Mouse (Mus musculus) hindbrain, embryonic 12.5 days (tissue): ENCODE data around the gene 1700029F12Rik. TPM values are rescaled to one million over a fixed set of nuclear protein-coding genes. Genes with fewer than 3 reads are reported as not detected.

ENCODE experiments used
- ATAC-seq: fragments of 200-750 bp; cut with Nextera tagmentation; 2 replicates; pipeline ENCODE4 v1.8.0; 2017; ENCODE audit warnings: moderate TSS enrichment; ENCODE audit not compliant: low FRiP score
- H3K27ac ChIP-seq: fragments of 300-500 bp; sonication (generic); 2 replicates; pipeline ENCODE4 v1.5.1; 2016; ENCODE audit warnings: mild to moderate bottlenecking
- H3K27me3 ChIP-seq: fragments of 300-500 bp; sonication (generic); 2 replicates; pipeline ENCODE4 v1.6.1; 2016; ENCODE audit warnings: mild to moderate bottlenecking
- H3K36me3 ChIP-seq: fragments of 300-500 bp; sonication (generic); 2 replicates; pipeline ENCODE4 v1.6.1; 2016; ENCODE audit warnings: mild to moderate bottlenecking
- H3K4me1 ChIP-seq: fragments of 300-500 bp; sonication (generic); 2 replicates; pipeline ENCODE4 v1.6.1; 2016
- H3K4me2 ChIP-seq: fragments of 300-500 bp; sonication (generic); replicated peaks from 2 replicates; pipeline ENCODE4 v1.6.1; 2016; ENCODE audit warnings: mild to moderate bottlenecking
- H3K4me3 ChIP-seq: fragments of 300-500 bp; sonication (generic); 2 replicates; pipeline ENCODE4 v1.5.1; 2016; ENCODE audit warnings: mild to moderate bottlenecking
- H3K9ac ChIP-seq: fragments of 300-500 bp; sonication (generic); 2 replicates; pipeline ENCODE4 v1.6.1; 2016; ENCODE audit warnings: mild to moderate bottlenecking, moderate library complexity
- H3K9me3 ChIP-seq: fragments of 300-500 bp; sonication (generic); replicated peaks from 2 replicates; pipeline ENCODE4 v1.6.1; 2016; ENCODE audit warnings: mild to moderate bottlenecking
- WGBS: fragments of 180-500 bp; shearing (Covaris S2); methylation state at CpG from one replicate; pipeline ENCODE4 v1.1.7; 2016; 5-methylcytosine and 5-hydroxymethylcytosine counted together
- polyA plus RNA-seq: library from polyadenylated mRNA; unstranded; fragments of >200 nt; fragmentation: Nextera tagmentation; extraction: Ambion mirVana; gene quantifications from 2 replicates; pipeline ENCODE4 v1.2.1, GENCODE M21; 2016

The 1700029F12Rik gene
- polyA plus RNA-seq: not detected in 2 replicates

GRCm38 (mm10) chr13:97034262-97034661 lies at the start of gene 1700029F12Rik:
Gene 1700029F12Rik, minus strand, starts transcription at chr13:97034362.
- no peak within 1 kb of the TSS for H3K9ac ChIP-seq

GRCm38 (mm10) chr13:97082432-97082831 lies 48.3 kb upstream of the 1700029F12Rik start:
- H3K9me3 ChIP-seq: no peaks in the 10 kb centered on the region
- no peak overlapping the region for H3K4me3 ChIP-seq
- H3K27me3 ChIP-seq: no peaks in the 10 kb centered on the region
- no peak overlapping the region for H3K9ac ChIP-seq
- ATAC-seq: no peak
- H3K4me2 ChIP-seq: no peak overlapping the region
- H3K4me1 ChIP-seq: 0 out of 2 replicates have a peak, but pooled peaks cover 3% of the 10 kb centered on the region
- 93% methylated on average over 7 of the region's 7 CpGs for WGBS
- H3K27ac ChIP-seq: no peak overlapping the region
- no peaks in the 10 kb centered on the region for H3K36me3 ChIP-seq

More at GRCm38 (mm10) chr13:97034262-97034661, at the start of gene 1700029F12Rik:
- Histone ChIP-seq H3K27ac (no peak within 1 kb of the TSS), H3K36me3 (no peaks in the 10 kb centered on the region), H3K9me3 (no peaks in the 10 kb centered on the region), H3K4me2 (no peak within 1 kb of the TSS), H3K27me3 (no peaks in the 10 kb centered on the region), H3K4me1 (no peaks in the 10 kb centered on the region), H3K4me3 (no peak within 1 kb of the TSS)
- ATAC-seq: no peak
- WGBS: 86% methylated on average over 2 of the region's 2 CpGs

- Histone ChIP-seq H3K9ac (no peak overlapping the region), H3K27ac (no peak overlapping the region), H3K4me3 (no peak overlapping the region), H3K36me3 (no peaks in the 10 kb centered on the region), H3K9me3 (no peaks in the 10 kb centered on the region), H3K27me3 (no peaks in the 10 kb centered on the region), H3K4me1 (0 out of 2 replicates have a peak, but pooled peaks cover 3% of the 10 kb centered on the region), H3K4me2 (no peak overlapping the region)
- 86% methylated on average over 3 of the region's 3 CpGs for WGBS
- no peak for ATAC-seq
These were observed 46.5 kb upstream of the 1700029F12Rik start for GRCm38 (mm10) chr13:97080615-97081014.

GRCm38 (mm10) chr13:97080201-97080600 lies 46.0 kb upstream of the 1700029F12Rik start:
- H3K36me3 ChIP-seq: no peaks in the 10 kb centered on the region
- no peaks in the 10 kb centered on the region for H3K9me3 ChIP-seq
- 83% methylated on average over 2 of the region's 2 CpGs for WGBS
- 0 out of 2 replicates have a peak, but pooled peaks cover 3% of the 10 kb centered on the region for H3K4me1 ChIP-seq
- no peak overlapping the region for H3K27ac ChIP-seq
- H3K4me3 ChIP-seq: no peak overlapping the region
- H3K27me3 ChIP-seq: no peaks in the 10 kb centered on the region
- H3K4me2 ChIP-seq: no peak overlapping the region
- no peak for ATAC-seq
- no peak overlapping the region for H3K9ac ChIP-seq

- H3K9me3 ChIP-seq: no peaks in the 10 kb centered on the region
- no peak overlapping the region for H3K4me2 ChIP-seq
- no peak for ATAC-seq
- no peaks in the 10 kb centered on the region for H3K27me3 ChIP-seq
- H3K9ac ChIP-seq: no peak overlapping the region
- no peaks in the 10 kb centered on the region for H3K36me3 ChIP-seq
- no peak overlapping the region for H3K27ac ChIP-seq
- WGBS: 100% methylated on average over 2 of the region's 2 CpGs
- no peaks in the 10 kb centered on the region for H3K4me1 ChIP-seq
- H3K4me3 ChIP-seq: no peak overlapping the region
These were observed 43.4 kb upstream of the 1700029F12Rik start for GRCm38 (mm10) chr13:97077556-97077955.

- Histone ChIP-seq H3K4me2 (no peak overlapping the region), H3K9me3 (no peaks in the 10 kb centered on the region), H3K27ac (no peak overlapping the region)
These were observed 39.3 kb upstream of the 1700029F12Rik start for GRCm38 (mm10) chr13:97073497-97073896.

GRCm38 (mm10) chr13:97071626-97072241 lies 37.6 kb upstream of the 1700029F12Rik start:
- WGBS: under 1% methylated on average over 68 of the region's 76 CpGs

More at GRCm38 (mm10) chr13:97073497-97073896, 39.3 kb upstream of the 1700029F12Rik start:
- Histone ChIP-seq H3K4me1 (no peaks in the 10 kb centered on the region), H3K9ac (no peak overlapping the region), H3K4me3 (no peak overlapping the region), H3K36me3 (no peaks in the 10 kb centered on the region), H3K27me3 (peaks cover 5% of the 10 kb centered on the region; the same call in 1 of the 2 replicates)
- no peak for ATAC-seq
- 69% methylated on average over 1 of the region's 1 CpGs for WGBS

GRCm38 (mm10) chr13:97070931-97071625 lies 36.9 kb upstream of the 1700029F12Rik start:
- H3K9me3 ChIP-seq: no peaks in the 10 kb centered on the region
- peak; percentile 85 for ATAC-seq
- peaks cover 20% of the 10 kb centered on the region for H3K27me3 ChIP-seq
- peak overlapping the region; percentile 84 for H3K4me2 ChIP-seq
- H3K9ac ChIP-seq: peak overlapping the region; percentile 86
- under 1% methylated on average over 61 of the region's 85 CpGs for WGBS
- peaks cover 9% of the 10 kb centered on the region; the same call in 1 of the 2 replicates for H3K4me1 ChIP-seq
- H3K36me3 ChIP-seq: no peaks in the 10 kb centered on the region
- peak overlapping the region; percentile 90 for H3K4me3 ChIP-seq
- peak overlapping the region; percentile 93 for H3K27ac ChIP-seq

More at GRCm38 (mm10) chr13:97071626-97072241, 37.6 kb upstream of the 1700029F12Rik start:
- peak overlapping the region; percentile 93 for H3K27ac ChIP-seq
- H3K9me3 ChIP-seq: no peaks in the 10 kb centered on the region
- ATAC-seq: peak; percentile 87
- no peaks in the 10 kb centered on the region for H3K36me3 ChIP-seq
- H3K4me1 ChIP-seq: peaks cover 9% of the 10 kb centered on the region; the same call in 1 of the 2 replicates
- H3K27me3 ChIP-seq: peaks cover 19% of the 10 kb centered on the region
- H3K9ac ChIP-seq: peak overlapping the region; percentile 86
- H3K4me3 ChIP-seq: peak overlapping the region; percentile 90
- H3K4me2 ChIP-seq: peak overlapping the region; percentile 84

- H3K4me3 ChIP-seq: no peak overlapping the region
- no peak overlapping the region for H3K27ac ChIP-seq
- no peak overlapping the region for H3K9ac ChIP-seq
- WGBS: 43% methylated on average over 8 of the region's 8 CpGs
- H3K9me3 ChIP-seq: no peaks in the 10 kb centered on the region
- ATAC-seq: no peak
- H3K4me1 ChIP-seq: peaks cover 9% of the 10 kb centered on the region; the same call in 1 of the 2 replicates
- H3K27me3 ChIP-seq: peaks cover 20% of the 10 kb centered on the region
- H3K36me3 ChIP-seq: no peaks in the 10 kb centered on the region
- H3K4me2 ChIP-seq: no peak overlapping the region
These were observed 34.0 kb upstream of the 1700029F12Rik start for GRCm38 (mm10) chr13:97068151-97068550.

- no peak overlapping the region for H3K27ac ChIP-seq
These were observed 33.5 kb upstream of the 1700029F12Rik start for GRCm38 (mm10) chr13:97067691-97068090.

GRCm38 (mm10) chr13:97066649-97067550 lies 32.7 kb upstream of the 1700029F12Rik start, which contains the start of gene Fam169a:
Gene Fam169a, plus strand, starts transcription at chr13:97067286.
- H3K27ac ChIP-seq: no peak within 1 kb of the TSS
- H3K9ac ChIP-seq: no peak within 1 kb of the TSS
- H3K9me3 ChIP-seq: no peaks in the 10 kb centered on the region
- peaks cover 9% of the 10 kb centered on the region; the same call in 1 of the 2 replicates for H3K4me1 ChIP-seq
- H3K4me3 ChIP-seq: no peak within 1 kb of the TSS
- no peak for ATAC-seq
- no peaks in the 10 kb centered on the region for H3K36me3 ChIP-seq
- 31% methylated on average over 15 of the region's 15 CpGs for WGBS
- no peak within 1 kb of the TSS for H3K4me2 ChIP-seq
- H3K27me3 ChIP-seq: peaks cover 20% of the 10 kb centered on the region

More at GRCm38 (mm10) chr13:97067691-97068090, 33.5 kb upstream of the 1700029F12Rik start:
- H3K9me3 ChIP-seq: no peaks in the 10 kb centered on the region
- H3K9ac ChIP-seq: no peak overlapping the region
- H3K4me1 ChIP-seq: peaks cover 9% of the 10 kb centered on the region; the same call in 1 of the 2 replicates
- no peak for ATAC-seq
- no peaks in the 10 kb centered on the region for H3K36me3 ChIP-seq
- H3K27me3 ChIP-seq: peaks cover 20% of the 10 kb centered on the region
- 6% methylated on average over 6 of the region's 6 CpGs for WGBS
- H3K4me2 ChIP-seq: no peak overlapping the region
- no peak overlapping the region for H3K4me3 ChIP-seq
